Mouse (Mus musculus): Measurements from ENCODE around the gene Dcaf6. TPM values are rescaled to one million over a fixed set of nuclear protein-coding genes. Genes with fewer than 3 reads are reported as not detected.

Dcaf6 gene
- polyA plus RNA-seq, 2 experiments: 13.5 to 20.6 TPM

DNA sequence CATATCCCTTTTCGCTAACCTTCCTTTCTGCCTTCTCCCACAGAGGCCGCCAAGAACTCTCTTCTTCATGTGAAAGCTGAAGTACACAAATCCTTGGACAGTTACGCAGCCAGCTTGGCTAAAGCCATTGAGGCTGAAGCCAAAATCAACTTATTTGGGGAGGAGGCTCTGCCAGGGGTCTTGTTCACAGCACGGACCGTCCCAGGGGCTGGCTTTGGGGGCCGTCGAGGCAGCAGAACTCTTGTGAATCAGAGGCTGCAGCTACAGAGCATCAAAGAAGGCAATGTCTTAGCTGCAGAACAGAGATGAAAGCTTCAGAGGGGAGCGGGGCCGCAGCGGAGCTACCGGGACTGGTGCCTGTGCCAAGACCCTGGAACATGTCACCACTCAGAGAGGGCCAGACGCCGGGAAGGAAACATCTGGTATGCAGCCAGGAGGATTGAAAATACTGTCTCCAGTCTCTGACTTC is 138.8 kb downstream of the Dcaf6 start:
- DNase-seq (ENCODE audit: low read depth in 3 of 3, low spot score in 3 of 3) (no peak), ATAC-seq (ENCODE audit: insufficient read depth) (no peak)
- TF ChIP-seq CTCF (IDR thresholded peaks at IDR 0.05; ENCODE audit: low read depth) (no peak), EP300 (IDR thresholded peaks at IDR 0.05; ENCODE audit: low read depth) (no peak)
- H3K9me3 ChIP-seq (ENCODE audit: control insufficient read depth, low read length): no peaks in the 10 kb centered on the region
- no peaks in the 10 kb centered on the region for H3K36me3 ChIP-seq (replicated peaks; ENCODE audit: control insufficient read depth, insufficient read depth, low read depth)
- 84% methylated on average over 13 of the region's 13 CpGs for WGBS (ENCODE audit: insufficient replicate concordance)
- no peak overlapping the region for H3K4me2 ChIP-seq (ENCODE audit: low read depth)
- no peak overlapping the region for H3K4me3 ChIP-seq (ENCODE audit: insufficient read depth in 1 of 2, low read depth in 2 of 2, low read length in 2 of 2)
- peaks cover 12 to 14% of the 10 kb centered on the region in 2 experiments for H3K4me1 ChIP-seq (replicated peaks; ENCODE audit: control insufficient read depth in 2 of 2, insufficient read depth in 2 of 2, low read length in 1 of 2)
- no peak overlapping the region for H3K9ac ChIP-seq (replicated peaks)
- no peaks in the 10 kb centered on the region for H3K27me3 ChIP-seq (ENCODE audit: control insufficient read depth, insufficient read depth, low read length)
- no peak overlapping the region for H3K27ac ChIP-seq

DNA sequence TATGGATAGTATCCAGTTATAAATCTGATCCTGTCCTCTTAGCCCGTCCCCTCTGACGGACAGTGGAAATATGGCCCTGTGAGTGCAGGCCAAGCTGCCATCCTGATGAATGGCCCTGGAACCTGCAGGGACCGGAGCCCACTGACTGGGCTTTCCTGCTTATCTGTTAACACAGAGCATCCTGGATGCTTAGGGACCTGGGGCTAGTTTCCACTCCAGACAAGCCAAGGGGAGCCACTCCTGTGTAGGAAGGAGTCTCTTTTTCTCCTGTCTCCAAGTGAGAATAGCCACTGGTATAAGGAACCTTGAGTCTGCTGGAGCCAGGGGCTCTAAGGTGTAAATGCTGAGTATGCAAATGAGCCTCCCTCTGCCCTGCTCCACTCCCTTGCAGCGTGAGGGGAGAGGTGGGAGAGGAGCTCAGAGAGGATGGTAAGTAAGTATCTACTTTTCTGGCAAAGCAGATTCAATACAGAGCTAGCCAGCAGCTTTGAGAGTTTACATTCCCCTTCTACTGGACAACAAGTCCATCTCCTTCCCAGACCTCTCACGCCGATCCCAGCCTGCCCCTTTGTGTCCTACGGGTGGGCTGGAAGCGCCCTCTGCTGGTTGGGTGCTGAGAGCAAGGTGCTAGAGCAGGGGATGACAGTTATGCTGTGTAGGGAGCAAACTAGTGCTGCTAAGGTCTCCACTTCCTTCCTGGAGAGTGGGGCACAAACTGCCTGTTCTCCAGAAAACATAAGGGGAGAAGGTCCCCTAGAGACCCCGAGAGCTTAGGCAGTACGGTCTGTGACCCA is 139.9 kb downstream of the Dcaf6 start:
- Histone ChIP-seq H3K27ac (no peak overlapping the region), H3K27me3 (ENCODE audit: control insufficient read depth, insufficient read depth, low read length) (no peaks in the 10 kb centered on the region), H3K4me2 (ENCODE audit: low read depth) (peak overlapping the region; percentile 47), H3K4me1 (replicated peaks; ENCODE audit: control insufficient read depth in 2 of 2, insufficient read depth in 2 of 2, low read length in 1 of 2) (peaks cover 12 to 14% of the 10 kb centered on the region in 2 experiments), H3K9ac (replicated peaks) (no peak overlapping the region), H3K36me3 (replicated peaks; ENCODE audit: control insufficient read depth, insufficient read depth, low read depth) (no peaks in the 10 kb centered on the region), H3K9me3 (ENCODE audit: control insufficient read depth, low read length) (no peaks in the 10 kb centered on the region), H3K4me3 (ENCODE audit: insufficient read depth in 1 of 2, low read depth in 2 of 2, low read length in 2 of 2) (no peak overlapping the region)
- DNase-seq (ENCODE audit: low read depth in 3 of 3, low spot score in 3 of 3) (peak; percentile 24 to 43 (median 32)), ATAC-seq (ENCODE audit: insufficient read depth) (no peak)
- WGBS (ENCODE audit: insufficient replicate concordance): 22% methylated on average over 10 of the region's 10 CpGs
- no peak for TF ChIP-seq EP300 (IDR thresholded peaks at IDR 0.05; ENCODE audit: low read depth)
- peak; percentile 96 for TF ChIP-seq CTCF (IDR thresholded peaks at IDR 0.05; ENCODE audit: low read depth)

- DNase-seq (ENCODE audit: low read depth in 3 of 3, low spot score in 3 of 3): no peak
- Histone ChIP-seq H3K9me3 (ENCODE audit: control insufficient read depth, low read length) (no peaks in the 10 kb centered on the region), H3K4me1 (replicated peaks; ENCODE audit: control insufficient read depth in 2 of 2, insufficient read depth in 2 of 2, low read length in 1 of 2) (no peaks in the 10 kb centered on the region), H3K4me3 (ENCODE audit: insufficient read depth in 1 of 2, low read depth in 2 of 2, low read length in 2 of 2) (no peak overlapping the region), H3K9ac (replicated peaks) (no peak overlapping the region), H3K36me3 (replicated peaks; ENCODE audit: control insufficient read depth, insufficient read depth, low read depth) (no peaks in the 10 kb centered on the region), H3K27me3 (ENCODE audit: control insufficient read depth, insufficient read depth, low read length) (no peaks in the 10 kb centered on the region), H3K4me2 (ENCODE audit: low read depth) (no peak overlapping the region), H3K27ac (no peak overlapping the region)
- TF ChIP-seq EP300 (IDR thresholded peaks at IDR 0.05; ENCODE audit: low read depth) (no peak), CTCF (IDR thresholded peaks at IDR 0.05; ENCODE audit: low read depth) (no peak)
- 58% methylated on average over 11 of the region's 11 CpGs for WGBS (ENCODE audit: insufficient replicate concordance)
- ATAC-seq (ENCODE audit: insufficient read depth): no peak
These were observed 143.9 kb downstream of the Dcaf6 start for GRCm38 (mm10) chr1:165316361-165316760.

GRCm38 (mm10) chr1:165308180-165308579 is 152.1 kb downstream of the Dcaf6 start:
- WGBS (ENCODE audit: insufficient replicate concordance): 66% methylated on average over 11 of the region's 11 CpGs
- Histone ChIP-seq H3K9me3 (ENCODE audit: control insufficient read depth, low read length) (no peaks in the 10 kb centered on the region), H3K36me3 (replicated peaks; ENCODE audit: control insufficient read depth, insufficient read depth, low read depth) (no peaks in the 10 kb centered on the region), H3K27me3 (ENCODE audit: control insufficient read depth, insufficient read depth, low read length) (no peaks in the 10 kb centered on the region), H3K4me3 (ENCODE audit: insufficient read depth in 1 of 2, low read depth in 2 of 2, low read length in 2 of 2) (no peak overlapping the region), H3K9ac (replicated peaks) (no peak overlapping the region), H3K4me2 (ENCODE audit: low read depth) (no peak overlapping the region), H3K27ac (no peak overlapping the region), H3K4me1 (replicated peaks; ENCODE audit: control insufficient read depth in 2 of 2, insufficient read depth in 2 of 2, low read length in 1 of 2) (no peaks in the 10 kb centered on the region)
- ATAC-seq (ENCODE audit: insufficient read depth) (no peak), DNase-seq (ENCODE audit: low read depth in 3 of 3, low spot score in 3 of 3) (no peak)
- TF ChIP-seq EP300 (IDR thresholded peaks at IDR 0.05; ENCODE audit: low read depth) (no peak), CTCF (IDR thresholded peaks at IDR 0.05; ENCODE audit: low read depth) (no peak)

GRCm38 (mm10) chr1:165304341-165304740 is 155.9 kb downstream of the Dcaf6 start:
- Histone ChIP-seq H3K4me3 (ENCODE audit: insufficient read depth in 1 of 2, low read depth in 2 of 2, low read length in 2 of 2) (no peak overlapping the region), H3K9me3 (ENCODE audit: control insufficient read depth, low read length) (no peaks in the 10 kb centered on the region), H3K4me2 (ENCODE audit: low read depth) (no peak overlapping the region), H3K27ac (no peak overlapping the region), H3K4me1 (replicated peaks; ENCODE audit: control insufficient read depth in 2 of 2, insufficient read depth in 2 of 2, low read length in 1 of 2) (no peaks in the 10 kb centered on the region), H3K36me3 (replicated peaks; ENCODE audit: control insufficient read depth, insufficient read depth, low read depth) (no peaks in the 10 kb centered on the region), H3K9ac (replicated peaks) (no peak overlapping the region), H3K27me3 (ENCODE audit: control insufficient read depth, insufficient read depth, low read length) (no peaks in the 10 kb centered on the region)
- WGBS (ENCODE audit: insufficient replicate concordance): 57% methylated on average over 7 of the region's 7 CpGs
- ATAC-seq (ENCODE audit: insufficient read depth) (no peak), DNase-seq (ENCODE audit: low read depth in 3 of 3, low spot score in 3 of 3) (no peak)
- TF ChIP-seq EP300 (IDR thresholded peaks at IDR 0.05; ENCODE audit: low read depth): no peak
- TF ChIP-seq CTCF (IDR thresholded peaks at IDR 0.05; ENCODE audit: low read depth): no peak
